Mouse (Mus musculus) spleen, adult 2 months (tissue): ENCODE data around the gene Tmem242.

Source experiments
- CTCF ChIP-seq: fragments of 200-500 bp; IDR thresholded peaks from 2 replicates; pipeline ENCODE4 v1.5.1; 2011; ENCODE audit warnings: mild to moderate bottlenecking, inconsistent platforms; ENCODE audit not compliant: insufficient read depth, insufficient read length, insufficient replicate concordance; ENCODE audit errors: extremely low read depth
- POLR2A ChIP-seq: fragments of 200-500 bp; IDR thresholded peaks from 2 replicates; pipeline ENCODE4 v1.6.1; 2011; ENCODE audit warnings: low read depth, low read length, inconsistent platforms

DNA sequence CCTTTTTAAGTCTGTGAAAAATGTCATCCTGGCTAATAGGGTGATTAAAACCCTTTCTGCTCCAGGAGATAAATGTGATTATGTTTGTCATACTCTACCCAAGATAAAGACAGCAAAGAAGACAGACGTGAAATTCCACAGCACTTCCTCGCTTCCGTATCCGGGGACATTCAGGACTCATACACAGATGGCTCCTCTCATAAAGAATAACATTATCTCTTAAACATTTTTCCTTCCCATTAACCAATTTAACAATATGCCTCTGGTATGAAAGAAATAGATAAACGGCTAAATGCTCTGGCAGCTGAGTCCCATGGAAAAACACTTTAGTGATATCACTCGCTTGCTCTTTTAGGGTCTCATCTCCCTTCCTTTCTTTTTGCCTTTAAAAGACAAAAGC, 33.0 kb downstream of the Tmem242 start:
- TF ChIP-seq CTCF, result no peak
- no peak for TF ChIP-seq POLR2A
